Mouse (Mus musculus) left cerebral cortex, postnatal 4 days (tissue): ENCODE measurements around the gene Fam110a. TPM values are rescaled to one million over a fixed set of nuclear protein-coding genes. Genes with fewer than 3 reads are reported as not detected.
"Not testable (repeated sequence)": the region's sequence is repeated elsewhere in the genome, so short reads cannot be mapped to it uniquely, and the experiment has no call there.

Experiments
- DNase-seq: peaks from one replicate; pipeline ENCODE4 v3.0.0-alpha.2; 2022
- intact Hi-C: fragments of 180-260 bp; cut with DNase I; formaldehyde crosslinking; loops from one replicate; pipeline ENCODE4 v1.15.1; 2025
- total RNA-seq, 2 experiments: library from RNA; stranded (reverse); gene quantifications; 2 replicates each; pipeline ENCODE4 v1.2.3; 2021

The Fam110a gene
- total RNA-seq, 2 experiments from 2014 or later = 19.0 to 20.5 TPM

DNA sequence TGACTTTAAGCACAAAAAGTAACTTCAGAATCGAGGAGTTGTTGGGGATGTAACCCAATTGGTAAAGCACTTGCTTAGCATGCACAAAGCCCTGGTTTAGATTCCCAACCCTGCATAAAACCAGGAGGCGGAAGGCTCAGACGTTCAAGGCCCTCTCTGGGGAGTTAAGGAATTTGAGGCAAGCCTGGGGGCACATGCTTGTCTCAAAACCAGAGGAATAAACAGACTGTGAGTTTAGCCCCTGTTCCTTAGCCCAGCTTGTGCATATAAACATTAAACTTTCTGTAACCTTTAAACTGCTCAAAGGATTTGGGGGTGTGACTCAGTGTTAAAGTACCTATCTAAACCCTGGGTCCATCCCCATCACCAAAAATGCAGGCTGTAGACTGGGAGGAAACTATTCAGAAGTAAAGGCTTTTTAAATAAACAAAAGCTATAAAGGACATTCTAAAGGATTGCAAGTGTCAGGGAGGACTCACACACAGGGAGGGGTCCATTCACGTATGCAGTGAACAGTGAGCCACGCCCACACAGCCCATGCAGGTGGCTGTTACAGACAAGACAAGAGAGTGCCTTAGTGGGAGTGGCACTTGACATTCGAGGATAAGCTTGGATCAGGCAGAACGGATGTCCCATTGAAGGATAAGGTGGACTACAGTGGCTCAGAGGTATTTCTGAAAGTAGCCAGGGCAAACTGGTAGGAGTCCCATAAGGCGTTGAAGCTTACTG lies 17.9 kb upstream of the Fam110a start:
- no peak for DNase-seq
- intact Hi-C loops = loop anchor here (10.0 kb wide), 1 partner anchor 253 kb away; the partner anchor contains the start of gene Psmf1

DNA sequence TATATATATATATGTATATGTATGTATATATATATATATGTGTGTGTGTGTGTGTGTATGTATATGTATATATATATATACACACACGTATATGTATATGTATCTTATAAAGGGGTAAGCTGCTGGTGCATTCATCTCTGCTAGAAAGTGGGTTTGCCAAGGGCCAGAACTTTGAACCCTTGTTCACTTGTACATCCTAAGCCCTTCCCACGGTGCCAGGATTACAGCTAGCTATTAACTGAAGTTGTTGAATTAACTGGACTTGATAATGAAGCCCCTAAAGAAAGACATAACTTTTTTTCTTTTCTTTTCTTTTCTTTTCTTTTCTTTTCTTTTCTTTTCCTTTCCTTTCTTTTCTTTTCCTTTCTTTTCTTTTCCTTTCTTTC lies 17.2 kb upstream of the Fam110a start:
- intact Hi-C loops = loop anchor here (10.0 kb wide), 1 partner anchor 252 kb away; the partner anchor contains the start of gene Psmf1
- not testable (repeated sequence) for DNase-seq

DNA sequence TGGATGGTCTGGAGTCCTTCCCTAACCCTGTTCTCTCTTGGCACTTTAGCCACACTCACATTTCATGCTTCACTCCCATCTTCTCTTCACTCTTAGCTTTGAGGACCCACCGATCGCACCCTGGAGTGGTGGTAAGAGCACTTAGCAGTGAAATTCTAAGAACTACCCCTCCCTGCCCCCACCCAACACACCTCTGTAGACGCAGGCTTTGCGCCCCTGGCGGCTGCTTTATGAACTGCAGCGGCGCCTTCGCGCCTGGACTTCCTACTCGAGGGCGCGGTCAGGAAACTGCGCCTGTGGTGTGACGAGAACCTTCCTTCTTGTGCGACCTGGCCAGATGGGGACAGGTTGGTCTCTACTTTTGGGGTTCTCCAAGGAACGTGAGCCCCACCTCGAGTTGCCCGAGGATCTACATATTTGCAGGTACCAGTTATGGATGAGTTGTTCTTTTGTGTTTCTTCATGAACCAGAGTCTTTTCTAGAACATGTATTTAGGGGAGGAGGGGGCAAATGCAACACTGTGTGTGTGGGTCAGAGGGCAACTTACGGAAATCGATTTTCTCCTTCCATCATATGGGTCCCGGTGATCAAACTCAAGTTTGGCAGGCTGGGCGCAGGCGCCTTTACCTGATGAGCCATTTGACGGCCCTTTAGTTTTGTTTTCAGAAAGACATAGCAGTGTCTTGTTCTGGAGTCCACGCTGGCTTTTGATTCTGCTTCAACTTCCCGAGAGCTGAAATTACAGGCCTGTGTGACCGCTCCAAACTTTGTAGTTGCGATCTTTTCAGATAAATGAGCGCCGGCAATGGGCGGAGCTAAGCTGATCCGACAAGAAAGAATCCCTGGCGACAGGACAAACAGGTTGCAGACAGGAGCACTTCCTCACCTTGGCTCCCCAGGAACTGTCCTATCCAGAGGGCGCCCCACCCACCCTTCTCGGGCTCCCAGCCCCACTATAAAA lies 16.5 kb upstream of the Fam110a start, which contains the start of gene Slc52a3:
Gene Slc52a3, plus strand, starts transcription at position 283 of the 961 bp plus-strand sequence.
- DNase-seq = peak; percentile 86
- intact Hi-C loops = loop anchor here (10.0 kb wide), 1 partner anchor 252 kb away; the partner anchor contains the start of gene Psmf1

DNA sequence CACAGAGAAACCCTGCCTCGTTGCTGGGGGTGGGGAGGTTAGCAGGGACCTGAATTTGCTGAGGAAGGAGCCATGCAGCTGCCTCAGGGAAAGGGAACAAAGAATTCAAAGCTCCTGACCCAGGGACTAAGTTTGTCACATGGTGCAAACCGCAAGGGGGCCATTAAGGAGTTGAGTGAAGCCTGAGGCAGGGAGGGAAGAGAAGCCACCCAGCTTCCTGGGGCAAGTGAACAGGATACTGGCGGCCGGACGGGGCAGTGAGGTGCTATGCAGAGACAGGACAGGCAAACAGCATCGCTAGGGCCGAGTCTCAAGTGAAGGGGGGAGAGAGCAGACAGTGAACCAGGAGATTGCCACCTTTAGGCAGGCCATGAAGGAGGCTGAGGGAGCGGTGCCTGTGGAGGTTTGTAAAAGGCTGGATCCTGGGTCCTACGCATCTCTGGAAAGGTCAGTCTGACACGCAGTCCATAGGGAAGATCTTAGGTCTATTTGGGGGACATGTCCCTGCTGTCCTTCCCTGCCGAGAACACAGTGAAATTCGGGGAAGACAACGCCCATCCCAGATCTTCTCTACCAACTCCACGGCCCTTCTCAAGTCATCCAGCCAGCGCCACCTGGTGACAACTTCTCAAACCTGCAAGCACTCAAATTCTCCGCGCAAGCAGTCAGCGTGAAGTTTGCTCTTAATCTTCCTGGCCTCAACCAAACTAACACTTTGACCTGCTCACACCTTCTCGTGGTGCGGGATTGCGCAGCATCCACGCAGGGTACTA lies 14.5 kb upstream of the Fam110a start:
- DNase-seq = peak; percentile 80
- intact Hi-C loops = loop anchor here (5.0 to 10.0 kb wide), 3 partner anchors 57 to 250 kb away; partner anchors contain the start of gene Psmf1

DNA sequence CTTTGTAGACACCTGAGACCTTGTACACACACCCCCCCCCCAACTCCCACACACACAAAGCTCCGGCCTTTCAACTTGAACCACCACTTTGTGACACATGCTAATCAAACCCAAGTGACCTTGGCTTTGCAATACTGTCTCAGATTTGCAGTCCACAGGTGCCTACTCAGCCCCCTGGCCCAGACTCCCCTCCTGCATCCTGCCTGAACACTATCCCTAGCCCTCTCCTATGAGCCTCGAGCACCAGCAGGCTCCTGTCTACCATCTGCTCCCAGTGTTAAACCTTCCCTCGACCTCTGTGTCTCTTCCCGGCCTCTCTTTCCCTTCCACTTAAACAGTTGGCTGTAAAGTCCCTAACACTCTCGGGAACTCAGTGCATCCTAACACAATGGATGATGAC lies 11.4 kb upstream of the Fam110a start:
- intact Hi-C loops = loop anchor here (5.0 to 10.0 kb wide), 3 partner anchors 54 to 247 kb away; partner anchors contain the start of gene Psmf1

DNA sequence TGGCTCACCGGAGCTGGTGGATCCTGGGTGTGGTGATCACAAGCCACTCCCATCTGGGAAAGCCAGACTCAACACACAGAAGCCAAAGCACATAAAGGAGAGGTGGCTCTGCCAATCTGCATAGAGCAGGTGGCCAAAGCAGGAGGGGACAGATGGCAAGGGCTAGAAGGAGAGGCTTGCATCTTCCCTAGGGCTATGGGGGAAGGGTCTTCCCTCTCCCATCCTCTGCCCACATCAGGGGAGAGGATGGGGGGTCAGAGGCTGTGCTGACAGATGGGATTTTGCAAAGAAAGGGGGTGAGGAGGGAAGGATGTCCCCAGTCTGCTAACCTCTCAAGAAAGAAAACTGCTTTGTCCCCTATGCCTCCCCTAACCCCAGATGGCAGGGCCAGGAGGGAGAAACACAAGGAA lies 11.0 kb upstream of the Fam110a start:
- peak; percentile 85 for DNase-seq

More for the DNA sequence above, 11.4 kb upstream of the Fam110a start:
- no peak for DNase-seq

DNA sequence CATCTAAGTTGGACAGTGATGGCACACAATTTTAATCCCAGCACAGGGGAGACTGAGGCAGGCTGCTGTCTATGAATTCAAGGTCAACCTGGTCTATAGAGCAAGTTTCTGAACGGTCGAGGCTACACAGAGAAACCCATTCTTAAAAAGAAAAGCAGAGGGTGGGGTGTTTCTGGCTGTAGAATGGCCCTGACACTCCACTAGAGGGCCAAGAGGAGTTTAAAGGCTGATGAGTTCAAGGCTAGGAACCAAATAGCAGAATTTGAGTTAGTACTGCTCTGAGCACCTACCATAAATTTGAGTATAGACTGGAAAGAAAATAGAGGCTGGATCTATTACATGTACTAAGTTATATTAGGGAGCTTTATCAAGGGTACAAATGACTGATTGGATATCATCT lies 9.0 kb upstream of the Fam110a start:
- intact Hi-C loops = no loop called here
- DNase-seq = no peak

More for the DNA sequence above, 11.0 kb upstream of the Fam110a start:
- intact Hi-C loops = loop anchor here (5.0 to 10.0 kb wide), 3 partner anchors 54 to 246 kb away; partner anchors contain the start of gene Psmf1

DNA sequence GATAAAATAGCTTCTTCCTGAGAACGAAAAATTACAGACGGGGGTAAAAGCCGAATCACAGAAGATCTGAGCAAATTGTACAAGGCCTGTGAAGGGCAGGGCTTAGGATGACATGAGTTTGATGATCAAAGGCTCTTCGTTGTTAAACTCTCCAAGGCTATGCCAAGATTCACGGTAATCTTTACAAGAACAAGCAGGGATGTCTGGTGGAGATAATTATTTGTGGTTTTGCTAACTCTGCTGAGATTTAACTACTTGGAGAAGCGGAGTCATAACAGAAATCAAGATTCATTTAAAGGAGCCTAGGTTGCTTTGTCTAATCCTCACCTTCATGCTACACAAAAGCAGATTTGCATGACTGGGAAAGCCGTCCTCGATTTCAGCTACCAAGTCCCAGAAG lies 6.9 kb upstream of the Fam110a start:
- intact Hi-C loops = no loop called here
- DNase-seq = no peak

DNA sequence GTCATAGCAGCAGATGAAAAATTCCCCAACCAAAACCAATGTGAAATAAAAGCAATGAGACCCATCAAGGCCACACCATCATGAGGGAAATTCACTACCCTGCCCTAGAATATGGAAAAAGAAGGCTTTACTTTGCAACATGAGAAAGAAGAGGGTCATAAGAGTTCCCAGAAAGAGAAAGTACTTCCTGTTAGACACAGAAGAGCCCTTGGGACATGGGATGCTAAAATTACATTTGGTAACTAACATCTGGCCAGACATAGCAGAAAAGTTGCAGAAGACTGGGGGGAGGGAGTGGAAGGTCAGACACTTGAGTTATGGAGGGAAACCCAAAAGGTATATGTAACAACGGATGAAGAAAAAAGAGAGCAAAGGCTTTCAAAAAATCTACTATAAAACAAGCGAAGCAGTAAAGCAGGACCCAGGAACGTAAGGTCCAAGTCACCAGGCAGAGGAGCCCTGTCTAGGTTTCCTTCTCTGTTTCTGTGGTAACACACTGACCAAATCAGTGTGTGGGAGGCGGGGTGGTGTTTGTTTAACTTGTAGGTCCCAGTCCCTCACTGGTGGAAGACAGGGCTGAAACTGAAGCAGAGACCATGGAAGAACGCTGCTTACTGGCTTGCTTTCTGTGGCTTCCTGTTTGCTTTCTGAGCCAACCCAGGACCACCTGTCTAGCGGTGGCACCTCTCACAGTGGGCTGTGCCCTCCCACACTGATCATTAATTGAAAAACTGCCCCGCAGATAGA lies 5.6 kb upstream of the Fam110a start:
- intact Hi-C loops = no loop called here
- DNase-seq = no peak

DNA sequence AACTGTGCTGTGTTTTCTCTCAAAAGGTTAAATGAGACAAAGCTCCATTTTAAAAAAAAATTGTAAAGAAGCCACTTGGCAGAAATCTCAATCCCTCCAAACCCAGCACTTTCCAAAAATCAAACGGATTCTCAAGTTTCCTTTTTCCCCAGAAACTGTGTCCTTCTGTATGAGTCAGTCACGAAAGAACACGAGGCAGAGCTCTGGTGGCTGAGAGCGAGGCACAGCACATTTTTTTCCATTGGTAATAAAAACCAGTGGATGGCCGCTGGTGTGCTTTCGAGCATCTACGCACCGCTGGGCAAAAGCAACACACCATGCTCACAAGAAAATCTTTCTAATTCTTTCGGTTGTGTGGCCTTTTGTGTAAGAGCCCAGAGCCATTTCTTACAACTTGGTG lies 4.0 kb upstream of the Fam110a start:
- DNase-seq = no peak
- intact Hi-C loops = no loop called here

DNA sequence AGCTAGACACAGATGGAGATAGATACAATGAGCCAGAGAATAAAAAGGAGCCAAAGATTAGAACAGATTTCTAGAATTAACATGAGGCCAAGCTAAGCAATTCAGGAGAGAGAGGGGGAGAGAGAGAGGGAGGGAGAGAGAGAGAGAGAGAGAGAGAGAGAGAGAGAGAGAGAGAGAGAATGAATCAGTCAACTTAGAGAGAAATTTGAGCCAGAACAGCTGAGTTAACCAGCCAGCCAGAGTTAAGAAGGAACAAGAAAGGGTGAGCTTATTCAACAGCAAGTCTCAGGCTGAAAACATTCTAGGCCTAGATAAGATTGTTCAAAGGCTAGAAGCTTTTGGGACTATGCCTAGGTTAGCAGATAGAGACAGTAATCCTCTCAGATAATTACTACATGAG lies 2.5 kb upstream of the Fam110a start:
- no peak for DNase-seq
- intact Hi-C loops = no loop called here

DNA sequence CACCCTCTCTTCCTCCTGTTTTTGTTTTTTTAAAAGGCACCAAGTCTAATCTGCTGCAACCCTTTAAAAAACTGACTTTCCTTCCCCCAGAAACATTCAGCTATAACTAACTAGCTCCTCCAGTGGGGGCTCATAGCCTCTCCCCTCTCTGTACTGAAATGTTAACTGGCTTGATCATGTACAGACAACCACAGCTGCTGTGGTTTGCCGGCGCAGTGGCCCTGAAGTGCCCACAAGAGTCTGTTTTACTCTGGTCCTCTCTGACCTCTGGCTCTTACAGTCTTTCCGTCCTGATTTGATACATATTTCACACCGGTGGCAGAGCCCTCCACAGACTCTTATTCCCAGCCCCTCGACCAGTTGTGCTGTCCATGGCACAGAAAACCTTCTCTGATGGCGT lies 1.2 kb upstream of the Fam110a start:
- intact Hi-C loops = no loop called here
- no peak for DNase-seq

DNA sequence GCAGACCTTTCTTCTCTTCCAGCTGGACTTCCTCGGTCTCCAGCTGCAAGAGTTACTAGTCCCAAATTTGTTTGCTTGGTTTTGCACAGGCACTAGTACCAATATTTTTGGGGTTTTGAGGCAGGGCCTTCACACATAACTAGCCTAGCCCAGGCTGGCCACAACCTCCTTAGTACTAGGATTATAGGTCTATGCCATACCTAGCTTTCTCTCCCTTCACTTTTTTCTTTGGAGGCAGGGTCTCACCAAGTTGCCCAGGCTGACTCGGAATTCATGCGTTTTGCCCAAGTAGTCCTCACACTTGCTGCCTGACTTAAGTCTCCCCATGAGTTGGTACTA lies 305 bp upstream of the Fam110a start:
- no peak for DNase-seq
- intact Hi-C loops = no loop called here

DNA sequence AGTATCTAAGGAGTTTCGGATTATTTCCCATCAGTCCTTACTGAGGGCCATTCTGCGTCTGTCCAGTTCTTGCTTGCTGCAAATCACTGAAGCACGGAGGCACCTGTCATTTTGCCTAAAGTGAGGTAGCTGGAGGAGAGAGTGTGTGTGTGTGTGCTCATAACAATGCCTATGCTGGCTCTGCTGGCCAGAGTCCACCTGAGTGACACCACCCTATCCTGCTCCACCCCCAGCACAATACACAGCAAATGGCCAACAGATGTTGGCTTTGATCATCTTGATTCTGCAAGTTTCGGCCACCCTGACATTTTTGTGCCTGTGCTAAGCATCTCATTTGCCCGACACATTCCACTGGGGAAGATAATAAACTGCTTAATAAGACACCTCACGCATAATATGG lies 1.5 kb downstream of the Fam110a start:
- intact Hi-C loops = no loop called here
- DNase-seq = no peak

DNA sequence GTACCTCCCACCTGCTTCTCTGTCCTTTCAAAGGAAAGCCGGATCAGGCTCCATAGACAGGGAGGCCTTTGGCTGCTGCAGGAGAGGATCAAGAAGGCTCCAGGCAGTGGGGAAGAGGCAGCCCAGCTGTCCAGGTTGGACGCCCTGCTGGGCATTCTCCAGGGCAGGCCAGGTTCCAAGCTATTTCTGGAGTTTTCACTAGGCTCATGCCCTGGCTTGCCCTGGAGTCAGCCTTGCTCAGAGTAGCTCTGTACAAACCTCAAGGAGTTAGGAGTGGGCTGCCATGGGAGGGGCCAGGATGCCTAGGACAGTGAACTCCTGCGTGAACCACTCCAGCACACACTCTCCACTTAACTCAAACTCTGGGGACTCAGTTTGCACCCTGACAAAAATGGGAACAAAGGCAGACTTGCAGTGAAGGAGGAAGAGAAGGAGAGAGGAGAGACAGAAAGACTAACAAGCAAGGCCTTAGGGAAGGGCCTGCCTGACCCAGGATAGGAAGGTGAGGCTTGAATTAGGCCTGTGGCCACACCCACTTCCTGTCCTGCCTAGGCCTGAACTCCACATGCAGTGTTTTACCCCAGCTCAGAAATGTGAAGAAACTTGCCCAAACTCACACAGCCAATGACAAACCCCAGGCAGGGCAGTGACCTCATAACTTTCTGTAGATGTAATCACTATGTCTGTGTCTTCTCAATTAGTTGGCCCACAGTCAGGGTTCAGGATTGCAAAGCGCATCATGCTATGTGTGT lies 2.2 kb downstream of the Fam110a start:
- intact Hi-C loops = no loop called here
- DNase-seq = peak; percentile 62

DNA sequence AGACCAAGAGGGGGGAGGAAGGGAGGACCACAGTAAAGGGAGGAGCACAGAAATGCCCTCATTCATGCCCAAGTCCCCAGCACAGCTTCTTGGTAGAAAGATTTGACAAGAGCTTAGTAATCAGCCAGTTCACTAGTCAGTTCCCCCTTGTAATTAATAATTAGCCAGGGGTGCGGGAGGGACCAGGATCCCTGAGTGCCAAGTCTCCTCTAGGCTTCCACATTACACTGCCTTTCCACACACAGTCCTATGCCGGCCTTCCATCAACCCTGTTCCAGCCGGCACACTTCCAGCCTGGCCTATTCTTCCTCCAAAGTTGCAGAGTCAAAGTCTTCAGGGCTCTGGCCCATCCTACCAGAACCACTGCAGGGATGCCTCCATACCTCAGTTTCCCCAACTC lies 4.0 kb downstream of the Fam110a start:
- DNase-seq = no peak
- intact Hi-C loops = no loop called here

DNA sequence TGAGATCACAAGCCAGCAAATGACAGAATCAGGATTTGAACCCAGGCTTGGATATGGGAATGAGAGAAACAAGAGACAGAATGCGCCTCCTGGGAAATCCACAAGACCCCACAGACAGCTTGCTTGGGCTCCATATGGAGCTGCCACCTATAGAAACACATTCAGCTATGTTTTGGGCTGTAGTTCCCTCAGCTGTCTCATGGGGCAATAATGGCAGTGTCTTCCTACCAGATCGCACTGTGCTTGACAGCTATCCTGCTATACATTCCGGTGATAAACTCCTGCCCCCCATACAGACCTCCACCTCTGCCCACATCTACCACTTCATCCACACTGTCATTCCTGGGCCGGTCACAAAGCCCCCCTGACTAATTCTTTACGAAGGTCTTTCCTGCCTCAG lies 4.7 kb downstream of the Fam110a start:
- DNase-seq = no peak
- intact Hi-C loops = no loop called here

DNA sequence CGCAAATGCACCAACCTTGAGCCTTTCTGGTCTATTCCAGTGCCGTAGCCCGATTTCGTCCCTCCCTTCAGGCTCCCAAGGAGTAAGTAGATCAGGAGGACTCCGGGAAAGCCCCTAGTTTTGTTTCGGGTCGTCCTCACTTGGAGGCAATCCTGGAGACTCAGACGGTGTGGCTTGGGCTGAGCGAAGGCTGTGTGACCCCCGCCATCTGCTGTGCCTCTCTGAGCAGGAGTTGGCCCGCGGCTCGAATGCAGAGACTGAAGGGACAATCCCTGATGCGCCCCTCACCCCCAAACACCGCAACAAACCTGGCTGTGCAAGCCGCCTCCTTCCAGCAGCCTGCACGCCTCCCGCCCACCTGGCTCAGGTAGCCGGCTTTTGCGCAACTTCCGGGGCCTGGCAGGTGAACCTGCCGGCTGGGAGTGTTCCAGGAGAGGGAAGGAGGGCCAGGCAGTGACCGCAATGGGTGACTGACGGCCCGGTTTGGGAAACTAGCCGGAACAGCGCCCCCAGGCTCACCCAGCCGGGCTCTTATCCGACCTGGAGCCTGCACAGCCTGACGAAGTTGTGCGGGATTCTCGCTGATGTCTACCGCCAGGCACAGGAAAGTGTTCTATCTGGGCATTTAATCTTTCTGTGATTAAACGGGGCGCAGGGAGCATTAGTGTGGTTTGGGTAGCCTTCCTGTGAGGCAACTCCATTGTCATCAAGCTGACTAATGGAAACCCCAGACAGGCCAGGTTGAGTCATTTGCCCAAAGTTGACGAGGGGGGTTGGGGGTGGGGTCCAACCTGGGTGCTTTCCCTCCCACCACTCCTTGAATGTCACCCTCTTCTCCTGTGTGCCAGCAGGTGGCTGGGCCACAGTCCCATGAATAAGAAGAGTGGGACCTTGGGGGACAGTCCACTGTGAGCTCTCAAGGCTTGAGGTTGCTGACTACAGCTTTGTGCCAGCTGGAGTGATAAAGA lies 6.1 kb downstream of the Fam110a start:
- no peak for DNase-seq
- intact Hi-C loops = no loop called here
